Mouse (Mus musculus): Measurements from ENCODE around the gene Gm42372. TPM values are rescaled to one million over a fixed set of nuclear protein-coding genes. Genes with fewer than 3 reads are reported as not detected.

Gene Gm42372
- polyA plus RNA-seq, 1 experiment from 2014 or later = 0.14 TPM

DNA sequence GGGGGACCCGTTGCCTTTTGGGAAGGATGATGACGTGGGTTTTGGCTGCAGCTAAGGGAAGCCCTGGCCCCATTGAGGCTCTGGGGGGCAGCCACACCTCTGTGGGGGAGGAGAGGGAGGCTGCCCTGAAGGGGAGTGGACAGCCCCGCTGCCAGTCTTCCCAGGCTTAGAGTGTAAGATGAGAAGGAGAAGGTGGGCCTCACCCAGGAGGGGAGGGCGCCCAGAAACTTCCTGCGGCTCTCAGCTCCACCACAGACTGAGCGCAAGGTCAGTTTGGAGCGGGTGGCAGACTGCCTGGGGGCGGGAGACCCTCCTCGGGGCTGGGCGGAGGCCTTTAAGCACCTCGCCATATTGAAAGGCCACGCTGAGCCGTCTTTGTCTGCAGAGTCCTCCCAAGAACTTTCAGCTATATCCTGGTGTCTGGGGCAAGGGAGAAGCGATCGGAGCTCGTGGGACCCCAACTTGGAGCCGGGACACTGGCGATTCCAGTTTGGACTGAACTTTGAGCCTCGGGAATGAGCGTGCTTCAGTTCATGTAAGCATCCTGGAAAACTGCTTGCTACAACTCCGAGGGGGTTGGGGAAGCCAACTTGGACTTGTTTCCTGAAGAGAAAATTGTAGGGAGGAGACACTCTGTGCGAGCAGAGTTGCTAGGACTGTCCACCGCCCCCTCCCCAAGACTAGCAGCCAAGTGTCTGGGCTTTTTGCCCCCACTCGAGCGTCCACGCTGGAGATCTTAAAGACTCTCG is 10.9 kb downstream of the Gm42372 start:
- Histone ChIP-seq H3K4me2 (peak overlapping the region; percentile 91), H3K4me1 (replicated peaks) (peaks cover 70% of the 10 kb centered on the region), H3K27ac (ENCODE audit: poor library complexity, severe bottlenecking) (peak overlapping the region; percentile 90), H3K9me3 (replicated peaks) (0 out of 2 replicates have a peak, but pooled peaks cover 2% of the 10 kb centered on the region), H3K9ac (peak overlapping the region; percentile 95), H3K36me3 (peaks cover 40% of the 10 kb centered on the region), H3K4me3 (peak overlapping the region; percentile 79), H3K27me3 (replicated peaks) (no peaks in the 10 kb centered on the region)
- ATAC-seq (ENCODE audit: insufficient number of reproducible peaks, low FRiP score) = peak; percentile 94
- under 1% methylated on average over 27 of the region's 27 CpGs for WGBS

DNA sequence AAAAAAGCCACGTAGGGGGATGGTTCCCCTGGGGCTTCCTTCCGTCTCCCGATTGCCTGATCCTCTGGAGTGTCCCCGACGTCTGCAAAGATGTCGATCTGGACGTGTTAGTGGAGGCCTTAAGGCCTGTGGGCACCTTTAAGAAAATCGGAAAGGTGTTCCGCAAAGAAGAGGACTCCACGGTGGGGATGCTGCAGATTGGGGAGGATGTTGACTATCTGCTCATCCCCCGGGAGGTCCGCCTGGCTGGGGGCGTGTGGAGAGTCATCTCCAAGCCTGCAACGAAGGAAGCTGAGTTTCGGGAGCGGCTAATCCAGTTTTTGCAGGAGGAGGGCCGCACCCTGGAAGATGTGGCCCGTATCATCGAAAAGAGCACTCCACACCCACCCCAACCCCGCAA is 11.5 kb downstream of the Gm42372 start:
- peak overlapping the region; percentile 90 for H3K27ac ChIP-seq (ENCODE audit: poor library complexity, severe bottlenecking)
- peak overlapping the region; percentile 79 for H3K4me3 ChIP-seq
- H3K9ac ChIP-seq = peak overlapping the region; percentile 95
- ATAC-seq (ENCODE audit: insufficient number of reproducible peaks, low FRiP score) = no peak
- H3K4me1 ChIP-seq (replicated peaks) = peaks cover 74% of the 10 kb centered on the region
- H3K27me3 ChIP-seq (replicated peaks) = no peaks in the 10 kb centered on the region
- WGBS = 1% methylated on average over 20 of the region's 20 CpGs
- H3K9me3 ChIP-seq (replicated peaks) = 0 out of 2 replicates have a peak, but pooled peaks cover 2% of the 10 kb centered on the region
- peaks cover 46% of the 10 kb centered on the region for H3K36me3 ChIP-seq
- H3K4me2 ChIP-seq = peak overlapping the region; percentile 91

DNA sequence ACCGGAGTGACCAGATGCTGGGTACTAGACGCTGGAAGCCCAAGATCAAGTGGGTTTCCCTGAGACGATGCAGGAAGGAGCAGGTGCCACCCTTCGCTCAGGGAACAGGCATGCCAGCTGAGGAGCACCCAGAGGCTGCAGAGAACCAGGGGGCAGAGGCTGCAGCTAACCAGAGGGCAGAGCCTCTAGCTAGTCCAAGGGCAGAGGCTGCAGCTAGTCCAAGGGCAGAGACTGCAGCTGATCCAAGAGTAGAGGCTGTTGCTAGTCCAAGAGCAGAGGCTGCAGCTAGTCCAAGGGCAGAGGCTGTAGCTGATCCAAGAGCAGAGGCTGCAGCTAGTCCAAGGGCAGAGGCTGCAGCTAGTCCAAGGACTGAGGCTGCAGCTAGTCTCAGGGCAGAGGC is 12.5 kb downstream of the Gm42372 start:
- H3K36me3 ChIP-seq = peaks cover 54% of the 10 kb centered on the region
- H3K4me1 ChIP-seq (replicated peaks) = peaks cover 70% of the 10 kb centered on the region
- H3K4me2 ChIP-seq = peak overlapping the region; percentile 91
- 90% methylated on average over 4 of the region's 4 CpGs for WGBS
- peak overlapping the region; percentile 79 for H3K4me3 ChIP-seq
- 0 out of 2 replicates have a peak overlapping the region, but pooled peaks have one; percentile 20 for H3K27ac ChIP-seq (ENCODE audit: poor library complexity, severe bottlenecking)
- peak overlapping the region; percentile 95 for H3K9ac ChIP-seq
- no peaks in the 10 kb centered on the region for H3K27me3 ChIP-seq (replicated peaks)
- no peak for ATAC-seq (ENCODE audit: insufficient number of reproducible peaks, low FRiP score)
- H3K9me3 ChIP-seq (replicated peaks) = no peaks in the 10 kb centered on the region

DNA sequence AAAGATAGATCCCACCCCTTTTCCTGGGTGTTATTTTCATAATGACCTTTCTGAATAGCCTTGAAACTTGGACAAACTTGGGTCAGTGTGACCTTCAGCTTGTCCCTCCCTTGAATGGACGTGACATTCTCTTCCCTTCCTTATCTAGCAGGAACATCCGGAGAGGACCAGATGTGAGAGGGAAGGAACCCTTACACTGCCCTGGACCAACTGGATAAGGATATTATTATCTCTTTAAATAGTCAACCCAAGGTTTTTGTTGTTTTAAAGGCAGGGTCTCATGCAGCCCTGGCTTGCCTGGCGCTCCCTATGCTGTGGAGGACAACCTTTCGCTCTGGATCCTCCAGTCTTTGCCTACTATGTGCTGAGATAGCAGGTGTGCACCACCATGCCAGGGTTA is 16.3 kb downstream of the Gm42372 start:
- peaks cover 77% of the 10 kb centered on the region for H3K36me3 ChIP-seq
- ATAC-seq (ENCODE audit: insufficient number of reproducible peaks, low FRiP score) = peak; percentile 15; the same call in 1 of the 2 replicates
- H3K9me3 ChIP-seq (replicated peaks) = no peaks in the 10 kb centered on the region
- no peak overlapping the region for H3K9ac ChIP-seq
- WGBS = 44% methylated on average over 4 of the region's 4 CpGs
- no peak overlapping the region for H3K4me2 ChIP-seq
- H3K4me3 ChIP-seq = no peak overlapping the region
- H3K27ac ChIP-seq (ENCODE audit: poor library complexity, severe bottlenecking) = peak overlapping the region; percentile 11
- peaks cover 50% of the 10 kb centered on the region for H3K4me1 ChIP-seq (replicated peaks)
- no peaks in the 10 kb centered on the region for H3K27me3 ChIP-seq (replicated peaks)

DNA sequence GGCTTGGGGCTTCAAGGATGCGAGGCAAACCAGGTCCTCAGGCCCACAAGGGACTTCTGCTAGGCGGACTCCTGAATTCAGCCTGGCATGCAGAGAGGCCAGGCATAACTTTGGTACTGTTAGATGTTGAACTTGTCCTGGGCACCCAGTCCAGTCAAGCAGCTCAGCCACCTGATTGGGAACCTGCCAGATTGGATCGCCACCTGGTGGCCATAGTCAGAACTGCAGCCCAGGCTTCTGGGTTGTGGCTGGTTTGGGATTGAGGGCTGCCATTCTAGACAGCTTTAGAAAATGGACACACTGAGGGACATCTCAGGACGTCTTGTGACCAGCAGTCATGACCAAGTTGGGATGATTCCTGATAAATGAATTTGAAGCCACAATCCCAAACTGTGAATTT is 16.8 kb downstream of the Gm42372 start:
- Histone ChIP-seq H3K9ac (no peak overlapping the region), H3K4me1 (replicated peaks) (peaks cover 50% of the 10 kb centered on the region), H3K4me2 (no peak overlapping the region), H3K36me3 (peaks cover 81% of the 10 kb centered on the region), H3K27me3 (replicated peaks) (no peaks in the 10 kb centered on the region), H3K9me3 (replicated peaks) (no peaks in the 10 kb centered on the region), H3K27ac (ENCODE audit: poor library complexity, severe bottlenecking) (peak overlapping the region; percentile 11), H3K4me3 (no peak overlapping the region)
- 0 out of 2 replicates have a peak, but pooled peaks have one; percentile 15 for ATAC-seq (ENCODE audit: insufficient number of reproducible peaks, low FRiP score)
- 31% methylated on average over 4 of the region's 4 CpGs for WGBS

DNA sequence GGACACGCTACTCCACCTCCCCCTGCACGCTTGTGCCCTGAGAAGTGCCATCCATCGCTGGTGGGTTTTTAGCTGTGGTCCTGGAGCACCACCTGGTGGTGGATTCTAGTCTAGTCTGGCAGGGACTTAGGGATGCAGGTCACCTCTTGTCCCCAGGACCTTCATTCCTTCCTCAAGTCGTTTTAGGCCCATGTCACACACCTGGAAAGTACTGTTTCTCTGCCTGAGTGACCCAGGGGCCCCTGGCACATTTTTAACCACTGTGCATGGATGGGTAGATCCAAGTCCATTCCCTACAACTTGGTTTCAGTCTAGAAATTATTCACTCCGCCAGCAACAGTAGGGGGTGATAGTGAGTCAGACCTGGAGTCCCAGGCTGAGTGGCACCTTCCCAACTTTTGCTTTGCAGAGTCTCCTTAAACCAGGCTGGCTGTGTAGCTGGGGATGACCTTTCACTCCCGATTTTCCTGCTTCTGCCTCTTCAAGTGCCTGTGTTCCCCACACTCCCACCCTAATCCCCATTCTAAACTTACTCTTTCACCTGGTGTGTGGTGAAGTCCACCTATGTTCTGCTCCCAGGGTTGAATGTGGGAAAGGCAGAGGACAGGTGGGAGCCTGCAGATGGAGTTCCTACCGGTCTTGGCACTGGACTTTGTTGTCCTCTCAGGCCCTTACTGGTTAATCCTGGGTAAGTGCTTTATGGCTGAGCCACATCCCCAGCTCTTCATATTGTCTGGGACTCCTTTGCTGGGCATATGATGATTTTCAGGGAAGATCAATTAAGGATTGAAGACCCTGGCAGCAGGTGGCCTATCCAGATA is 19.7 kb downstream of the Gm42372 start:
- Histone ChIP-seq H3K9me3 (replicated peaks) (no peaks in the 10 kb centered on the region), H3K27ac (ENCODE audit: poor library complexity, severe bottlenecking) (no peak overlapping the region), H3K4me3 (no peak overlapping the region), H3K27me3 (replicated peaks) (no peaks in the 10 kb centered on the region), H3K4me1 (replicated peaks) (peaks cover 21% of the 10 kb centered on the region), H3K36me3 (peaks cover 82% of the 10 kb centered on the region), H3K4me2 (no peak overlapping the region), H3K9ac (no peak overlapping the region)
- 17% methylated on average over 7 of the region's 7 CpGs for WGBS
- ATAC-seq (ENCODE audit: insufficient number of reproducible peaks, low FRiP score) = no peak

DNA sequence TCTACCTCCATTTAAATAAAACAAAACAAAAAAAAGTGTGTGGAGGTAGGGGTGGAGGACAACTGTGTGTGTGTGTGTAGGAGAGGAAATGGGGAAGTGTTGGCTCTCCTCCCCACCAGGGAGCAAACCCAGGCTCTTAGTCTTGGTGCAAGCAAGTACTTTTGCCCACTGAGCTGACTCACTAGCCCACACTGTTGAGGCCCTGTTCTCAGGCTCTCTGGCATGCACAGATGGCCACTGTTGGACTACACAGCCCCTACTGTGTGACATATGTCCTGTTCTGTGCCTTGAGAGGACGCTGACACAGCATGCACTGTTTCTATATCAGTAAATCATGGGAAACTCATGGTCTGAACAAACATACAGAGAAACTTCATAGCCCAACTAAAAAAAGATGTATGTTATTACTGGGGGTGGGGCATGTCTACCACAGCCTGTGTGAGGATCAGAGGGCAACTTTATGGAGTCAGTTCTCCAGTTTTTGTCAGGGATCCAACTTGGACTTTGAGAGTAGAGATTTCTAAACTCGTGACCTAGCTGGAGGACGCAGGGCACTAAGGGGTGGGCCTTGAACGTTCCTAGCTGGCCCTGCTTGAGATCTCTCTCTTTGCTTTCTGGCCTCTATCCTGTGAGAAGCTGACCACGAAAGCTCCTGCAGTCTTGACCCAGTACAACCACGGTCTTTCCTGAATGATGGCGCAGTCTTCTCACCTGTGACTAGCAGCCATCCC is 20.5 kb downstream of the Gm42372 start:
- Histone ChIP-seq H3K4me2 (no peak overlapping the region), H3K9ac (no peak overlapping the region), H3K9me3 (replicated peaks) (no peaks in the 10 kb centered on the region), H3K4me3 (no peak overlapping the region), H3K27ac (ENCODE audit: poor library complexity, severe bottlenecking) (no peak overlapping the region), H3K27me3 (replicated peaks) (no peaks in the 10 kb centered on the region), H3K4me1 (replicated peaks) (peaks cover 13% of the 10 kb centered on the region), H3K36me3 (peaks cover 82% of the 10 kb centered on the region)
- WGBS = 81% methylated on average over 7 of the region's 7 CpGs
- no peak for ATAC-seq (ENCODE audit: insufficient number of reproducible peaks, low FRiP score)

DNA sequence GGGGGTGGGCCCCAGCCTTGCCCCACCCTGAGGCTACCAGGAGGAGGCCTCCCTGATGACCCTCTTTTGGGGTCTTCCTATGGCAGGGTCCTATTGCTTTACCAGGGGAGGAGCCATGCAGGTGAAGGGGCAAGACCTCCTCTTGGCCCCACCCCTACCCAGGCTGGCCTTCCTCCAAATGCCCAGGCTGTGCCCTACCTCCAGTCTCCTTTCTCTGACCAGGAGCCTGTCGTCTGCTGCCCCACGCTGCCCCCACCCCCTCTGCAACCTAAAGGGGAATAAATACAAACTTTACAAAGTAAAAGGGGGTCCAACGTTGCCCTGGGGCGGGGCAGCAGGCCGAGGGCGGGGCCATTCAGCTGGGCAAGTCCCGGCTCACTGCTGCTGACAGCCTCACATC is 21.8 kb downstream of the Gm42372 start:
- no peak for ATAC-seq (ENCODE audit: insufficient number of reproducible peaks, low FRiP score)
- 81% methylated on average over 7 of the region's 7 CpGs for WGBS

DNA sequence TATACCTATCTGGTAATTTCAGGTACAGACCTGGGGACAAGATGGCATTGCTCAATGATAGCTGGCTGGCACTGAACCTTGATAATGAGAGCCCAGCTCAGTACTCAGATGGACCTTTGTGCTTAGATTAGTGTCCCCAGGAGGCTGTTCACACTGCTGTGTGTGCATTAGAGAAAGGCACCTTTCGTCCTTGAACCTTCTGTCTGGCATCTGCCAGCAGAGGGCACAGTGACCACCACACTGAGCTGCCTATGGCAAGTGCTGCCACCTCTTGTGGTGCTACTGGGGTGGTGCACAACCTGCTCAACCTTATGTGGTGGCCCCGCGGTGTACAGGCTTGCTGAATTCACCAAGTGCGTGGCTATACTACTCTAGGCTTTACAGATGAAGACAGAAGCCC is 24.4 kb downstream of the Gm42372 start:
- no peak for ATAC-seq (ENCODE audit: insufficient number of reproducible peaks, low FRiP score)
- Histone ChIP-seq H3K27ac (ENCODE audit: poor library complexity, severe bottlenecking) (no peak overlapping the region), H3K9ac (no peak overlapping the region), H3K27me3 (replicated peaks) (no peaks in the 10 kb centered on the region), H3K4me2 (no peak overlapping the region), H3K9me3 (replicated peaks) (no peaks in the 10 kb centered on the region), H3K36me3 (peaks cover 92% of the 10 kb centered on the region), H3K4me3 (no peak overlapping the region), H3K4me1 (replicated peaks) (0 out of 2 replicates have a peak, but pooled peaks cover 3% of the 10 kb centered on the region)
- 78% methylated on average over 4 of the region's 4 CpGs for WGBS

More for the DNA sequence above, 21.8 kb downstream of the Gm42372 start:
- Histone ChIP-seq H3K27me3 (replicated peaks) (no peaks in the 10 kb centered on the region), H3K4me3 (no peak overlapping the region), H3K27ac (ENCODE audit: poor library complexity, severe bottlenecking) (no peak overlapping the region), H3K9ac (no peak overlapping the region), H3K4me2 (no peak overlapping the region), H3K4me1 (replicated peaks) (0 out of 2 replicates have a peak, but pooled peaks cover 3% of the 10 kb centered on the region), H3K36me3 (peaks cover 84% of the 10 kb centered on the region), H3K9me3 (replicated peaks) (no peaks in the 10 kb centered on the region)

DNA sequence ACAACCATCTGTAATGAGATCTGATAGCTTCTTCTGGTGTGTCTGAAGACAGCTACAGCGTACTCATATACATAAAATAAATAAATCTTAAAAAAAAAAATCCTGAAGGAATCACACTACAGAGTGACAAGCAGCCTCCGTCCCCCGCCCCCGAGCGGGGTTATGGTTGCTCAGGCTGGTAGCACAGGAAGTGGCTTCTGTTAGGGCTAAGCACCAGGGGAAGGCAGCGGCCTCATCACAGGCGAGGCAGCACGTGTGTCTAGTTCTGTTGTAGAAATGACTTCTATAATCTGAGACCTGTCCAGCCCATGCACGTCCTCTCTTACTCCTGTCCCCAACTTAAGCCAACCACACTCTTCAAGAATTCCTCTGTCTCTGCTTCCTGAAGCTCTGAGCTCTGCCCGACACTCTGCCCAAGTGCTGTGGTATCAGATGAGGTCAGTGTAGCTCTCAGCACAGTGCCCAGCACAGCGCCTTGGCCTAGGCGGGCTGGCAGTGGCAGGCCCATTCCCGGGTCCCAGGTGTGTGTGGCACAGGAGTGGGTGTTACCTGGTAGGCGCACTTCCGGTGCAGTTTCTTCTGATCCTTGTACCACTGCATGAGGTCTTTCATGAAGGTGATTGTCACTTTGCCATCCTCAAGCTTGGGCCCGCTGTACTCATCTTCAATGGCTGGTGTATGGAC is 26.6 kb downstream of the Gm42372 start:
- Histone ChIP-seq H3K4me2 (no peak overlapping the region), H3K36me3 (peaks cover 98% of the 10 kb centered on the region), H3K9ac (no peak overlapping the region; the same call in 1 of the 2 replicates), H3K27ac (ENCODE audit: poor library complexity, severe bottlenecking) (no peak overlapping the region), H3K4me3 (no peak overlapping the region), H3K9me3 (replicated peaks) (no peaks in the 10 kb centered on the region), H3K27me3 (replicated peaks) (no peaks in the 10 kb centered on the region), H3K4me1 (replicated peaks) (no peaks in the 10 kb centered on the region)
- 91% methylated on average over 16 of the region's 16 CpGs for WGBS
- no peak for ATAC-seq (ENCODE audit: insufficient number of reproducible peaks, low FRiP score)

Data from heart, embryonic 12.5 days (tissue).